Mouse (Mus musculus) C2C12 (cell line): ENCODE results near the gene Relb. TPM values are rescaled to one million over a fixed set of nuclear protein-coding genes. Genes with fewer than 3 reads are reported as not detected.

Source experiments
- H3K27me3 ChIP-seq: one replicate; pipeline ENCODE4 v1.6.1; 2011; ENCODE audit not compliant: control insufficient read depth, insufficient read depth, insufficient read length
- H3K36me3 ChIP-seq: one replicate; pipeline ENCODE4 v1.6.1; 2011; ENCODE audit not compliant: control insufficient read depth, insufficient read depth
- H3K4me3 ChIP-seq: one replicate; pipeline ENCODE4 v1.5.1; 2011; ENCODE audit warnings: mild to moderate bottlenecking, control low read depth; ENCODE audit not compliant: poor library complexity, insufficient read depth, severe bottlenecking
- H3K79me2 ChIP-seq: one replicate; pipeline ENCODE4 v1.6.1; 2011; ENCODE audit not compliant: control insufficient read depth, insufficient read depth
- H3K79me3 ChIP-seq: one replicate; pipeline ENCODE4 v1.6.1; 2011; ENCODE audit warnings: low read depth, control low read depth
- H3ac ChIP-seq: one replicate; pipeline ENCODE3; 2011; ENCODE audit warnings: low read depth; ENCODE audit not compliant: control insufficient read depth, insufficient read length
- CEBPB ChIP-seq: IDR thresholded peaks from one replicate; pipeline ENCODE4 v1.6.1; 2011; ENCODE audit warnings: low read depth, mild to moderate bottlenecking, control low read depth, moderate library complexity
- CTCF ChIP-seq: IDR thresholded peaks from one replicate; pipeline ENCODE4 v1.5.1; 2011; ENCODE audit not compliant: control insufficient read depth, insufficient read depth, insufficient read length
- FOSL1 ChIP-seq: IDR thresholded peaks from one replicate; pipeline ENCODE4 v1.8.0; 2011; ENCODE audit warnings: mild to moderate bottlenecking, low read length; ENCODE audit not compliant: poor library complexity, insufficient read depth, severe bottlenecking
- MAX ChIP-seq: IDR thresholded peaks from one replicate; pipeline ENCODE4 v1.6.1; 2011; ENCODE audit warnings: mild to moderate bottlenecking, control low read depth
- MYOD1 ChIP-seq: IDR thresholded peaks from one replicate; pipeline ENCODE4 v1.6.1; 2011; ENCODE audit warnings: low read depth; ENCODE audit not compliant: control insufficient read depth, insufficient read length
- MYOG ChIP-seq: IDR thresholded peaks from one replicate; pipeline ENCODE4 v1.6.1; 2011; ENCODE audit not compliant: control insufficient read depth, insufficient read length; ENCODE audit errors: extremely low read depth
- USF1 ChIP-seq: IDR thresholded peaks from one replicate; pipeline ENCODE4 v1.6.1; 2011; ENCODE audit warnings: low read depth, mild to moderate bottlenecking, control low read depth, moderate library complexity
- polyA plus RNA-seq: library from polyadenylated mRNA; unstranded; fragments of >200 nt; fragmentation: generic; extraction: Trizol; gene quantifications from one replicate; pipeline ENCODE4 v1.2.1, GENCODE M21; 2012; ENCODE audit warnings: missing spikeins

The Relb gene
- polyA plus RNA-seq, 1 experiment: 11.1 TPM

GRCm38 (mm10) chr7:19664455-19664954 is 35.3 kb upstream of the Relb start:
- H3K4me3 ChIP-seq: peak overlapping the region; percentile 79
- H3K27me3 ChIP-seq: no peaks in the 10 kb centered on the region
- H3ac ChIP-seq: peak overlapping the region; percentile 97
- no peaks in the 10 kb centered on the region for H3K36me3 ChIP-seq
- TF ChIP-seq MYOG: no peak
- no peak for TF ChIP-seq CTCF
- no peak for TF ChIP-seq CEBPB
- no peak for TF ChIP-seq MAX
- TF ChIP-seq USF1: no peak
- no peak for TF ChIP-seq MYOD1
- TF ChIP-seq FOSL1: no peak
- H3K79me2 ChIP-seq: peaks cover 53% of the 10 kb centered on the region
- peaks cover 46% of the 10 kb centered on the region for H3K79me3 ChIP-seq

GRCm38 (mm10) chr7:19663940-19664339 is 34.7 kb upstream of the Relb start:
- Histone ChIP-seq H3K4me3 (peak overlapping the region; percentile 79), H3K27me3 (no peaks in the 10 kb centered on the region), H3K79me3 (peaks cover 49% of the 10 kb centered on the region), H3K79me2 (peaks cover 59% of the 10 kb centered on the region), H3ac (peak overlapping the region; percentile 97), H3K36me3 (no peaks in the 10 kb centered on the region)
- no peak for TF ChIP-seq MYOG
- no peak for TF ChIP-seq FOSL1
- no peak for TF ChIP-seq CEBPB
- TF ChIP-seq USF1: no peak
- no peak for TF ChIP-seq CTCF
- TF ChIP-seq MAX: no peak
- no peak for TF ChIP-seq MYOD1

GRCm38 (mm10) chr7:19652614-19653013 is 23.4 kb upstream of the Relb start:
- TF ChIP-seq MAX: no peak
- no peak for TF ChIP-seq CEBPB
- TF ChIP-seq CTCF: no peak
- TF ChIP-seq MYOD1: no peak
- no peak for TF ChIP-seq MYOG
- no peak for TF ChIP-seq USF1
- TF ChIP-seq FOSL1: no peak
- H3K27me3 ChIP-seq: no peaks in the 10 kb centered on the region
- no peak overlapping the region for H3K4me3 ChIP-seq
- peaks cover 16% of the 10 kb centered on the region for H3K79me2 ChIP-seq
- H3K36me3 ChIP-seq: peaks cover 8% of the 10 kb centered on the region
- H3K79me3 ChIP-seq: peaks cover 8% of the 10 kb centered on the region
- H3ac ChIP-seq: no peak overlapping the region

- no peak overlapping the region for H3K4me3 ChIP-seq
- H3K79me3 ChIP-seq: peaks cover 3% of the 10 kb centered on the region
- no peak overlapping the region for H3ac ChIP-seq
- H3K79me2 ChIP-seq: peaks cover 3% of the 10 kb centered on the region
- H3K27me3 ChIP-seq: no peaks in the 10 kb centered on the region
- peaks cover 8% of the 10 kb centered on the region for H3K36me3 ChIP-seq
- TF ChIP-seq FOSL1 (no peak), MYOG (no peak), CEBPB (no peak), USF1 (no peak), MAX (no peak), CTCF (no peak), MYOD1 (no peak)
Measured at GRCm38 (mm10) chr7:19651063-19651786, 22.0 kb upstream of the Relb start.

GRCm38 (mm10) chr7:19641223-19641622 is 12.0 kb upstream of the Relb start:
- TF ChIP-seq MYOG: no peak
- TF ChIP-seq MYOD1: no peak
- no peak for TF ChIP-seq CEBPB
- no peak for TF ChIP-seq MAX
- no peak for TF ChIP-seq USF1
- no peak for TF ChIP-seq FOSL1
- no peak for TF ChIP-seq CTCF
- no peak overlapping the region for H3K4me3 ChIP-seq
- H3K36me3 ChIP-seq: peaks cover 19% of the 10 kb centered on the region

More at GRCm38 (mm10) chr7:19641223-19641622, 12.0 kb upstream of the Relb start:
- no peak overlapping the region for H3ac ChIP-seq
- H3K79me3 ChIP-seq: no peaks in the 10 kb centered on the region
- H3K27me3 ChIP-seq: no peaks in the 10 kb centered on the region
- no peaks in the 10 kb centered on the region for H3K79me2 ChIP-seq
